8 mouse cellular contexts compared by ENCODE assay signal in the genomic region with DNA sequence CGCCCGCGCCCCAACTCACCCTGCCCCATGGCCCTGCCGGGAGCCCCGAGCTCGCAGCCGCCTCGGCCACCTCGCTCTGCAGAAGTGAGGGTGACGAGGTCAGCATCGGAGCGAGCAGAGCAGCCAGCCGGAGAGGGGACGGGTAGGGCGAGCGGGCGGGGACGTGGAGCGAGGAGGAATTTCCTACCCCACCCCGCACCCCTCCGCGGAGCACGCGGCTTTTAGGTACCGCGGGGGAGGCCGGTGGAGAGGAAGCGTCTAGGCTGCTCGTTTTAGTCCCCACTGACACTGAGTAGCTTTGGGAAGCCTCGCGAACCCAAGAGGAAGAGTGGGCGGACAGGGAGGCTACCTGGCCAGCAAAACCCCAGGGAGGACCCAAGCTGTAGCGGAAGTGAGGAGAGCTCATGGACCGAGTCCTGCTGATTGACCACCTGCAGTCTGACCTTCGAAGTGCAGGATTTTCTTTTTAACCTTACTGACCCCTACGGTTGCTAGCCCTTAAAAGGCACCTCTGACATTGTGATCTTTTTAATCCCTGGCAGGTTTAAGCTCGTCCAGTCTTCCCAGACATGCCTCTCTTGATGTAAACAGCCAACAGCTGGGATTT. TPM values are rescaled to one million over a fixed set of nuclear protein-coding genes. Genes with fewer than 3 reads are reported as not detected.
DNase-seq lines count a peak whose midpoint lies in the region; ATAC-seq lines count a peak whose summit lies in the region.

A gene (minus strand): TSS at position 440 of the 607 bp plus-strand sequence.

- ATAC-seq in activated CD4-positive, CD25-positive, alpha-beta regulatory T cell, adult 4 months = peak; percentile 42
- ATAC-seq in forebrain, embryonic 14.5 days = peak; percentile 68

- H3K9ac ChIP-seq in forebrain, embryonic 14.5 days (ENCODE audit: low read length) = peak within 1 kb of the TSS; percentile 69

- WGBS in forebrain, embryonic 14.5 days = under 1% methylated on average over 35 of the region's 37 CpGs

- peak within 1 kb of the TSS; percentile 15; the same call in 1 of the 2 replicates for H3K27ac ChIP-seq in forebrain, embryonic 14.5 days (ENCODE audit: low read depth, low read length)

- DNase-seq in kidney, adult 9 months = peak; percentile 80
- DNase-seq in kidney, postnatal 14 days = no peak
- DNase-seq in forebrain, embryonic 14.5 days (ENCODE audit: low spot score) = peak; percentile 35
- DNase-seq in induced T-regulatory cell, adult 2 months (ENCODE audit: low read depth) = peak; percentile 67
- peak; percentile 51 for DNase-seq in lung, postnatal 36 days
- DNase-seq in spleen, postnatal 14 days (ENCODE audit: low spot score in 2 of 2) = peak; percentile 48 to 58
- no peak for DNase-seq in cerebellum, adult 18-20 months

- H3K9me3 ChIP-seq in forebrain, embryonic 14.5 days (replicated peaks; ENCODE audit: control insufficient read depth, low read length) = no peaks in the 10 kb centered on the region

- H3K4me1 ChIP-seq in forebrain, embryonic 14.5 days (ENCODE audit: control insufficient read depth, insufficient read depth, low read length) = no peaks in the 10 kb centered on the region

- peak within 1 kb of the TSS; percentile 72 for H3K4me3 ChIP-seq in forebrain, embryonic 14.5 days (ENCODE audit: low read depth, low read length)

- H3K4me2 ChIP-seq in forebrain, embryonic 14.5 days (ENCODE audit: low read length) = peak within 1 kb of the TSS; percentile 97

- 0 out of 2 replicates have a peak, but pooled peaks cover 6% of the 10 kb centered on the region for H3K27me3 ChIP-seq in forebrain, embryonic 14.5 days (replicated peaks; ENCODE audit: control insufficient read depth, insufficient read depth, low read length)

- H3K36me3 ChIP-seq in forebrain, embryonic 14.5 days (ENCODE audit: control insufficient read depth, insufficient read depth, low read length) = no peaks in the 10 kb centered on the region

RNA-seq across cellular contexts. Expression of the gene that starts here (rescaled TPM):
- 1 to 10 TPM; 2.6 to 4.7 TPM for polyA plus RNA-seq in activated CD4-positive, CD25-positive, alpha-beta regulatory T cell, adult 4 months (2017; shearing (Covaris generic))
- polyA plus RNA-seq in forebrain, embryonic 14.5 days (2014; fragmentation: Nextera tagmentation; extraction: Ambion mirVana) = 2.5 and 2.8 TPM in 2 replicates

Comparison
In these comparisons a context has a peak if more than half of its experiments do, and no peak if none do; other contexts are left out.
1. DNase-seq: peak in kidney, adult 9 months (single experiment), forebrain, embryonic 14.5 days (single experiment), induced T-regulatory cell, adult 2 months (single experiment), lung, postnatal 36 days (single experiment) and spleen, postnatal 14 days (2 of 2); none in kidney, postnatal 14 days (single experiment) and cerebellum, adult 18-20 months (0 of 2).